Mouse (Mus musculus): ENCODE data around the gene Siae.

The Siae gene

GRCm38 (mm10) chr9:37625129-37625528, 69.6 kb downstream of the Siae start:
- DNase-seq (ENCODE audit: low read depth): no peak

GRCm38 (mm10) chr9:37625641-37626040, 70.1 kb downstream of the Siae start:
- DNase-seq (ENCODE audit: low read depth): no peak

GRCm38 (mm10) chr9:37626103-37626567, 70.6 kb downstream of the Siae start:
- DNase-seq (ENCODE audit: low read depth): no peak

- DNase-seq (ENCODE audit: low read depth): no peak
These were observed 71.8 kb downstream of the Siae start for GRCm38 (mm10) chr9:37627263-37627662.

GRCm38 (mm10) chr9:37628581-37628980, 73.1 kb downstream of the Siae start:
- DNase-seq (ENCODE audit: low read depth): no peak

GRCm38 (mm10) chr9:37629941-37630340, 74.4 kb downstream of the Siae start:
- no peak for DNase-seq (ENCODE audit: low read depth)

GRCm38 (mm10) chr9:37632305-37632704, 76.8 kb downstream of the Siae start:
- DNase-seq (ENCODE audit: low read depth): no peak

GRCm38 (mm10) chr9:37634269-37634668, 78.8 kb downstream of the Siae start:
- no peak for DNase-seq (ENCODE audit: low read depth)

- DNase-seq (ENCODE audit: low read depth): peak; percentile 50
These were observed 80.8 kb downstream of the Siae start for GRCm38 (mm10) chr9:37636335-37636734.

- DNase-seq (ENCODE audit: low read depth): no peak
These were observed 81.5 kb downstream of the Siae start for GRCm38 (mm10) chr9:37636800-37637542.

- no peak for DNase-seq (ENCODE audit: low read depth)
These were observed 83.2 kb downstream of the Siae start for GRCm38 (mm10) chr9:37638721-37639120.

- DNase-seq (ENCODE audit: low read depth): no peak
These were observed 90.7 kb downstream of the Siae start for GRCm38 (mm10) chr9:37646246-37646645.

GRCm38 (mm10) chr9:37650639-37651038, 95.1 kb downstream of the Siae start:
- DNase-seq (ENCODE audit: low read depth): no peak

GRCm38 (mm10) chr9:37653836-37654235, 98.3 kb downstream of the Siae start:
- no peak for DNase-seq (ENCODE audit: low read depth)

GRCm38 (mm10) chr9:37655961-37656360, 100.5 kb downstream of the Siae start:
- DNase-seq (ENCODE audit: low read depth): no peak

GRCm38 (mm10) chr9:37656439-37656881, 101.0 kb downstream of the Siae start:
- DNase-seq (ENCODE audit: low read depth): peak; percentile 80

GRCm38 (mm10) chr9:37656931-37657481, 101.5 kb downstream of the Siae start, which contains the start of gene Tbrg1:
TSS of gene Tbrg1 (minus strand) at chr9:37657312.
- DNase-seq (ENCODE audit: low read depth): peak; percentile 66

- no peak for DNase-seq (ENCODE audit: low read depth)
These were observed 103.9 kb downstream of the Siae start for GRCm38 (mm10) chr9:37659413-37659812.

- DNase-seq (ENCODE audit: low read depth): no peak
These were observed 107.7 kb downstream of the Siae start for GRCm38 (mm10) chr9:37663210-37663609.

GRCm38 (mm10) chr9:37664604-37665003, 109.1 kb downstream of the Siae start:
- no peak for DNase-seq (ENCODE audit: low read depth)

GRCm38 (mm10) chr9:37666045-37666444, 110.5 kb downstream of the Siae start:
- DNase-seq (ENCODE audit: low read depth): no peak

- no peak for DNase-seq (ENCODE audit: low read depth)
These were observed 113.6 kb downstream of the Siae start, which contains the start of gene Panx3 for GRCm38 (mm10) chr9:37669115-37669514. TSS of gene Panx3 (minus strand) at chr9:37669235.

- no peak for DNase-seq (ENCODE audit: low read depth)
These were observed 114.2 kb downstream of the Siae start for GRCm38 (mm10) chr9:37669678-37670077.

All from naive thymus-derived CD4-positive, alpha-beta T cell, adult 2 months (primary cell).